Mouse (Mus musculus) ES-Bruce4 (cell line): ENCODE results near the gene Zbtb7a.

ENCODE experiments used
- CTCF ChIP-seq: IDR thresholded peaks from one replicate; pipeline ENCODE4 v1.8.1; 2011; ENCODE audit warnings: low read depth, low read length
- POLR2A ChIP-seq: IDR thresholded peaks from one replicate; pipeline ENCODE4 v1.8.1; 2011; ENCODE audit warnings: low read length; ENCODE audit not compliant: insufficient read depth

DNA sequence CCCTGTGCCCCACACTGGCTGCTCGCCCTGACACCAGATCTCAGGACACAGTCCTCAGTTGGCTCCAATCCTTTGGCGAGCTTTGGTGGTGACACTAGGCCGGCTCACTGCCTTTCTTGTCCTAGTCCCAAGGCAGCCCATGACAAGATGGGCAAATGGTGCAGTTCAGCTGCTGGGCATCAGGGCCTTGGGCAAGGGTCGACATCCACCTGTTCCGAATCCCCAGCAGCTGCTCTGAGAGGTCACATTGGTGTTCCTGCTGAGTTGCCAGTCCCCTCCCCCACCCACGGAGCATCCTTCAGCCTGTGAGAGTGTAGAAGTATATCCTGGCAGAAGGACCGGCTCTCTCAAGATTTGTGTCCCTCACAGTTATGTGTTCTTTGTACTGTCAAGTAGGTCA lies 14.4 kb upstream of the Zbtb7a start:
- TF ChIP-seq POLR2A (no peak), CTCF (no peak)
